Mouse (Mus musculus): Measurements from ENCODE around the gene S100pbp. TPM values are rescaled to one million over a fixed set of nuclear protein-coding genes. Genes with fewer than 3 reads are reported as not detected.
"Not testable (repeated sequence)": the region's sequence is repeated elsewhere in the genome, so short reads cannot be mapped to it uniquely, and the experiment has no call there.

S100pbp gene
- polyA plus RNA-seq, 1 experiment from 2014 or later = 24.3 TPM

DNA sequence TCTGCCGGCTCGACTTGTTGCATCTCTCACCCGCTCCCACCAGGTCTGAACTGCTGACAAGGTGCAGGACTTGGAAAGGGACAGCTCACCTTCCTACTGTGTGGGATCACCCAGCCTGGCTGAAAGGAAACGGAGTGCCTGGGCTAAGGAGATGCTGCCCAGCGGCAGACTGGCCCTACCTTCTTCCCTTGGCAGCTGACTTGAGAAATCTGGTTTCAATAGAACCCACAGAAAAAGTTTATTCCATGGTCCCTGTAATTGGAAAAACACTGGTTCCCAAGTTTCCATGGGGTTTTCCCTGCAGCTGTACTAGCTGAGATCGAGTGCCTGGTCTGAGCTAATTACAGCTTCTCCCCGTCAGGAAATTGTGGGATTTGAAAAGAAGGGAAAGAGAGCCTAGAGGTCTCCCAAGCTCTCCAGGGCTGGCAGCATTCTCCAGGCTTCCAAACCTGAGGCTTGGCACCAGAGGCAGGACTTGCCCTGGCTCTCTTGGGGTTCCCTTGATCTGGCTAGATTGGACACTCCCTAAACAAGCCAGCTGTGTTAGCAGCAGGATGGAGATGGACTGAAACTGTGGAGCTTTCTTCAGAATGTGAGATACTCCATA, 29.1 kb upstream of the S100pbp start:
- peaks cover 14% of the 10 kb centered on the region for H3K4me1 ChIP-seq
- no peak for ATAC-seq (replicated peaks; ENCODE audit: low FRiP score)
- H3K4me2 ChIP-seq = no peak overlapping the region
- no peak overlapping the region for H3K27ac ChIP-seq
- H3K36me3 ChIP-seq = peaks cover 99% of the 10 kb centered on the region
- H3K9me3 ChIP-seq (replicated peaks) = no peaks in the 10 kb centered on the region
- H3K4me3 ChIP-seq (replicated peaks) = no peak overlapping the region
- 76% methylated on average over 7 of the region's 7 CpGs for WGBS
- no peaks in the 10 kb centered on the region for H3K27me3 ChIP-seq
- no peak overlapping the region for H3K9ac ChIP-seq

DNA sequence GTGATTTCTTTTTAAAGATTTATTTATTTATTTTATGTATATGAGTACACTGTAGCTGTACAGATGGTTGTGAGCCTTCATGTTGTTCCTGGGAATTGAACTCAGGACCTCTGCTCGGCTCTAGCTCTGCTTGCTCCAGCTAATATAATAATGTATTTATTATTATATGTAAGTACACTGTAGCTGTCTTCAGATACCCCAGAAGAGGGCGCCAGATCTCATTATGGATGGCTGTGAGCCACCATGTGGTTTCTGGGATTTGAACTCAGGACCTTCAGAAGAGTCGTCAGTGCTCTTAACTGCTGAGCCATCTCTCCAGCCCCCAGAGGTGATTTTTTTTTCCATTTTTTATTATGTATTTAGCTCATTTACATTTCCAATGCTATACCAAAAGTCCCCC, 23.0 kb upstream of the S100pbp start:
- not testable (repeated sequence) for H3K27ac ChIP-seq; H3K4me2 ChIP-seq; ATAC-seq (replicated peaks; ENCODE audit: low FRiP score); H3K4me3 ChIP-seq (replicated peaks); H3K27me3 ChIP-seq; H3K9ac ChIP-seq; H3K4me1 ChIP-seq; H3K9me3 ChIP-seq (replicated peaks)
- peaks cover 95% of the 10 kb centered on the region for H3K36me3 ChIP-seq
- 72% methylated on average over 3 of the region's 3 CpGs for WGBS

DNA sequence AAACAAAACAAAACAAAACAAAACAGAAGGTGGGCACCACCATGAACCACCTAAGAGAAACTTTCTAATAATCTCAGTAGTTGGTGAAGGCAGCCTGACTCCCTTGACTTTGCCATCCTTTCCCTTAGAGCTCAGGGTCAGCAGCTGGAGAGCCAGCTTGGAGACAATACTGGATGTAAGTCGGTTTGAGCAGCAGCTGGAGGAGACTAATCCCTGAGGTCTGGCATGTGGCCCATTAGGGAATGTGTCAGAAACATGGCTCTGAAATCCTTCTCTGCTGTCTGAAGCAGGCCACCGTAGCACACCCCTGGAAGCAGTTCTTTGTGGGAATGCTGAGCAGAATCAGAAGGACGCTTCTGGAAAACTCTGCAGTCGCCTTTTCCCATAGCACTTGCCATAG, 21.9 kb upstream of the S100pbp start:
- H3K27me3 ChIP-seq = no peaks in the 10 kb centered on the region
- H3K9ac ChIP-seq = no peak overlapping the region
- H3K4me2 ChIP-seq = no peak overlapping the region
- no peaks in the 10 kb centered on the region for H3K9me3 ChIP-seq (replicated peaks)
- H3K4me1 ChIP-seq = no peaks in the 10 kb centered on the region
- ATAC-seq (replicated peaks; ENCODE audit: low FRiP score) = no peak
- H3K36me3 ChIP-seq = peaks cover 95% of the 10 kb centered on the region
- WGBS = 86% methylated on average over 4 of the region's 4 CpGs
- no peak overlapping the region for H3K4me3 ChIP-seq (replicated peaks)
- H3K27ac ChIP-seq = no peak overlapping the region

DNA sequence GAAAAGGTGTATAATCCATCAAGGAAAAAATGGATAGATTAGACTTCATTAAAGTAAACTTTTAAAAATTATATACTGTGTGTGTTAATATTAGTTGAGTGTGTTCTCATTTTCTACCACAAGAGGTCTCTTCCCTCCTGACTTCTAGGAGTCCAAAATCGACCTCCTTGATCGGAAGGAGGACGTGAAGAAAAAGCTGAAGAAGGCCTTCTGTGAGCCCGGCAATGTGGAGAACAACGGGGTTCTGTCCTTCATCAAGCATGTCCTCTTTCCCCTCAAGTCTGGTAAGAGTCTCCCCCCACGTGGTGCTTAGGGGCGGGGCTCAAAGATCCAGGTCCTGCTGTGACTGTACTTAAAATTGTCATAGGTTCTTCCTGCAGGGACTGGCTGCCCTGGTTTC, 20.0 kb upstream of the S100pbp start:
- Histone ChIP-seq H3K36me3 (peaks cover 95% of the 10 kb centered on the region), H3K27me3 (no peaks in the 10 kb centered on the region), H3K27ac (no peak overlapping the region), H3K9me3 (replicated peaks) (no peaks in the 10 kb centered on the region), H3K4me3 (replicated peaks) (no peak overlapping the region), H3K9ac (no peak overlapping the region), H3K4me1 (no peaks in the 10 kb centered on the region), H3K4me2 (no peak overlapping the region)
- no peak for ATAC-seq (replicated peaks; ENCODE audit: low FRiP score)
- WGBS = 57% methylated on average over 7 of the region's 7 CpGs

DNA sequence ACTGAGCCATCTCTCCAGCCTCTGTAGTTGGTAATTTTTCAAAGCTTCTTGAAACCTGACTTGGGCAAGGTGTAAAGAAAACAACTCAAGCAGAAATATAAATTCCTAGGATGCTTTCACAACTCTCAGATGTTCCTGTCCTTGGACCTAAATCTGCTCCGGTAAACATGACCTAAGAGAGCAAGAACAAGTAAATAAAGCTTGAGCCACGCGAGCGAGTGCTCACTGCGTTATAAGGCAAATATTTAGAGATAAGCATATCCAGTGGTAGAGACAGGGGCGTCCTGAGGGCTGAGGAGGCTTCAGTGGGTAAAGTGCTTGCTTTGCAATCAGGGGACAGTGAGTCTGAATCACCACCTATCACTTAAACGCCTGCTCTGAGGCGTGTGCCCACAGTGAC, 17.3 kb upstream of the S100pbp start:
- 87% methylated on average over 8 of the region's 8 CpGs for WGBS
- ATAC-seq (replicated peaks; ENCODE audit: low FRiP score) = no peak
- Histone ChIP-seq H3K9ac (no peak overlapping the region), H3K9me3 (replicated peaks) (no peaks in the 10 kb centered on the region), H3K4me3 (replicated peaks) (no peak overlapping the region), H3K27me3 (no peaks in the 10 kb centered on the region), H3K27ac (no peak overlapping the region), H3K36me3 (peaks cover 95% of the 10 kb centered on the region), H3K4me1 (no peaks in the 10 kb centered on the region), H3K4me2 (no peak overlapping the region)

DNA sequence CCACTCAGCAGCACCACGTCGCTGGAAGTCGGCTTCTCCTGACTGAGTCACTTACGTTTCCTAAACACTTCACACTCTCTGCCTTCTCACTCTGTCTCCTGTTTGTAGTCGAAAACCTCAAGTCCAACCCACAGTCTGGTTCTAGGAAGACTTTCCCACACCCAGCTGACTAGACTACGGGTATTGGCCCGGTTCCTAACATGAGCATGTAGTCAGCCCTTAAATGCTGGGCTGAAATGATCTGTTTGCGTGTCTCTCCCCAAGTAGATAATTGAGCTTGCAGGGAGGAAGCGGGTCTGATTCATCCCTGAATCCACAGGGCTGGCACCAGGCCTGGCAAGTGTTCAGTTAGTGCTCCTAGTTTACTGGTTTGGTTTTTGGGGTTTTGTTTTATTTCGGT, 15.1 kb upstream of the S100pbp start:
- no peak overlapping the region for H3K4me2 ChIP-seq
- 92% methylated on average over 10 of the region's 10 CpGs for WGBS
- H3K4me3 ChIP-seq (replicated peaks) = no peak overlapping the region
- no peak overlapping the region for H3K27ac ChIP-seq
- no peak overlapping the region for H3K9ac ChIP-seq
- H3K4me1 ChIP-seq = no peaks in the 10 kb centered on the region
- H3K36me3 ChIP-seq = peaks cover 95% of the 10 kb centered on the region
- no peaks in the 10 kb centered on the region for H3K9me3 ChIP-seq (replicated peaks)
- H3K27me3 ChIP-seq = no peaks in the 10 kb centered on the region
- ATAC-seq (replicated peaks; ENCODE audit: low FRiP score) = no peak

DNA sequence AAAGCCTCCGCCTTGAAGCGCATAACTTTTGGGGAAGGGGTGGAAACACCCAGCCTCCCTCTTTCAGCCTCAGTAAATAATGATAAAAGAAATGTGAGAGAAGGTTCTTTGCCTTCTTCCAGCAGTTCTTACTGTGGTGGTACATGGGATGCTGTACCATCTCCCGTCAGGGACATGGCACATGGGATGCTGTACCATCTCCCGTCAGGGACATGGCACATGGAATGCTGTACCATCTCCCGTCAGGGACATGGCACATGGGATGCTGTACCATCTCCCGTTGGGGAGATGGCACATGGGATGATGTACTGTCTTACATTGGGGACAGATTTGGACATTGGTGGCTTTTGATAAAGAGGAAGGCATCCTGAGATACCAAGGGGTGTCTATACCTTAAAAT, 8.0 kb upstream of the S100pbp start:
- no peak overlapping the region for H3K4me2 ChIP-seq
- no peak overlapping the region for H3K9ac ChIP-seq
- ATAC-seq (replicated peaks; ENCODE audit: low FRiP score) = no peak
- WGBS = 87% methylated on average over 6 of the region's 6 CpGs
- H3K9me3 ChIP-seq (replicated peaks) = no peaks in the 10 kb centered on the region
- H3K4me3 ChIP-seq (replicated peaks) = no peak overlapping the region
- H3K27me3 ChIP-seq = no peaks in the 10 kb centered on the region
- H3K36me3 ChIP-seq = peaks cover 78% of the 10 kb centered on the region
- peaks cover 11% of the 10 kb centered on the region; the same call in 1 of the 2 replicates for H3K4me1 ChIP-seq
- H3K27ac ChIP-seq = no peak overlapping the region

DNA sequence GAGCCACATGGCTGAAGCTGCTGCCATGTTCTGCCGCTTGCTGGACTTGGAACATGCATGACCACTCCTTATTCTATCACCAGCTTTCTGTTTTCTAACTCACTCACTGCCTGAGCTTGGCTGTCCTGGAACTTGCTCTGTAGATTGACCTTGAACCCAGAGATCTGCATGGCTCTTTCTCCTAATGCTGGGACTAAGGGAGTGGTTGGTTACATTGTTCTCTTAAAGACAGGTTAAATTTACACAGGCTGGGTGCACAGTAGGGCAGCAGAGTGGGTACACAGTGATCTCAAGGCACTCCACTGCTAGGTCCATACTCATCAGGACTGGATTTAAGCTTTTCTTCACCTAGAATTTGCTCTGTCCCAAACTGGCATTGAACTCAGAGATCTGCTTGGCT, 4.8 kb upstream of the S100pbp start:
- ATAC-seq (replicated peaks; ENCODE audit: low FRiP score) = no peak
- H3K36me3 ChIP-seq = peaks cover 53% of the 10 kb centered on the region
- no peak overlapping the region for H3K4me2 ChIP-seq
- H3K9ac ChIP-seq = no peak overlapping the region
- no peaks in the 10 kb centered on the region for H3K27me3 ChIP-seq
- H3K27ac ChIP-seq = no peak overlapping the region
- no peak overlapping the region for H3K4me3 ChIP-seq (replicated peaks)
- no peaks in the 10 kb centered on the region for H3K9me3 ChIP-seq (replicated peaks)
- H3K4me1 ChIP-seq = peaks cover 31% of the 10 kb centered on the region
- 90% methylated on average over 1 of the region's 1 CpGs for WGBS

DNA sequence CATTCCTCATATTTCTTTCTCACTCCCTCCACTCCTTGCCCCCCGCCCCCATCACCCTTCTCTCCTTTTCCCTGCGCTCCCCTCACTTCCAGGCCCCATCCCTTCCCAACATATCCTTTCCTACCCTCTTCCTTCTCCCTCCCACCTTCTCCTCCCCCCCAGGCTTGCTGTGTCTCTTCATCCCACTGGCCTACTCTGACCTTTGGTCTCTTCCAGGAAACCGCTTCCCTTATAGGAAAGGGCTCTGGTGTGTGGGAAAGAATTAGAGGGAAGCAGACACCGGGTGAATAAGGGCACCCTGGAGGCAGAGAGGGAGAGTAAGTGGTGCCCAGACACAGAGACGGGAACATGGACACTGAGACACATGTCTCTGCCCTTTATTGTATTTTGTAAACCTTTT, 2.2 kb upstream of the S100pbp start:
- Histone ChIP-seq H3K4me3 (replicated peaks) (peak overlapping the region; percentile 94; the same call in 1 of the 2 replicates), H3K4me2 (peak overlapping the region; percentile 74)

DNA sequence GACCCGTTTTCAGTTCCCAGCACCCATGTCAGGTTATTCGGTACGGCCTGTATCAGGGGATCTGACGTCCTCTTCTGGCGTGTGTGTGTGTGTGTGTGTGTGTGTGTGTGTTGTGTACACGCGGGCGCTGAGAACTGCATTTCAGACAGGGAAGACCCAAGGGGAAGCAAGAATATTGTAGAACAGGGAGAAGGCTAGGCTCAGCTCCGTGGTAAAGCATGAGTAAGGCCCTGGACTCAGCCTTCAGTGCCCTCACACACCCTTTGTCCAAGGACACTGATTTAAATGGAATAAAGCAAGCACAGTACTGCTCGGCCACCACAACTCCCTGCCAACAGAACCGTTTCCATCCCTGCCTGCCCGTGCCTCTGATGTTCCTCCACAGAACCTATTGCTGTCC, 1.0 kb upstream of the S100pbp start:
- WGBS = 2% methylated on average over 12 of the region's 12 CpGs
- H3K9me3 ChIP-seq (replicated peaks) = no peaks in the 10 kb centered on the region
- no peaks in the 10 kb centered on the region for H3K27me3 ChIP-seq
- H3K4me1 ChIP-seq = peaks cover 36% of the 10 kb centered on the region
- peak overlapping the region; percentile 93 for H3K27ac ChIP-seq
- H3K9ac ChIP-seq = peak overlapping the region; percentile 80
- no peak for ATAC-seq (replicated peaks; ENCODE audit: low FRiP score)
- H3K36me3 ChIP-seq = peaks cover 21% of the 10 kb centered on the region
- peak overlapping the region; percentile 94 for H3K4me3 ChIP-seq (replicated peaks)
- peak overlapping the region; percentile 74 for H3K4me2 ChIP-seq

More for the DNA sequence above, 2.2 kb upstream of the S100pbp start:
- Histone ChIP-seq H3K4me1 (peaks cover 44% of the 10 kb centered on the region), H3K9ac (no peak overlapping the region), H3K27ac (no peak overlapping the region), H3K9me3 (replicated peaks) (no peaks in the 10 kb centered on the region), H3K36me3 (peaks cover 31% of the 10 kb centered on the region), H3K27me3 (no peaks in the 10 kb centered on the region)
- WGBS = 64% methylated on average over 5 of the region's 5 CpGs
- no peak for ATAC-seq (replicated peaks; ENCODE audit: low FRiP score)

DNA sequence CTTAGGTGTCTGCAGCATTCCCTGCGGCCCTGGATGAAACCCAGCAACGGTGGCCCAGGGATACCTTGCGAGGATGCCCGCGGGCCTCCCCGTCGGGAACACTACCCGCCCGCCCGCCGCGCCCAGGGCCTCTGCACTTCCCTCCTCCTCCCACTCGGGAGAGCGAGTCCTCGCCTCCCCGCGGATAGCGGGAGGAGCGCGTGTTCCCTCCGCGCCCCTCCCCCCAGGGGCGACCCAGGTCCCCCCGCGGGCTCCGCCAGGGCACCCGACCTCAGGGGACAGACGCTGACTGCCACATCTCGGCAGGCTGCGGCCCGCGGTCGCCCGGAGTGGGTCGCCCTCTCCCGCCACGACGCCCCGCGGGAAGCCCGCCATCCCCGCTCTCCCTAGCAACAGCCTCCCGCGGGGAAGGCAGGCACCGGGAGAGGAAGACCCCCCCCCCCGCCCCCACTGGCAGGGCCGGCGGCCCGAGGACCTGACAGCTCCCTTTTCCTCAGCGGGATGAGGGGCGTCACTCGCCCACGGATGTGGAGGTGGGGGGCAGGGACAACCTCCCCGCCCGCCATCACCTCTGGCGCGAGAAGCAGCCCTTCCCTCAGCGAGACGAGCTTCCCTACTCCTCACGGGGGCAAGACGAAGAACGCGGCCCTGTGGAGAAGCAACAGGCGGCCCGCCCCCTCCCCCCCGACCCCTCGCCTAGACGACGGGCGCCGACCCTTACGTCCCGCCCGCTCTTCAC, 555 bp downstream of the S100pbp start:
- 0% methylated on average over 59 of the region's 74 CpGs for WGBS
- Histone ChIP-seq H3K4me1 (peaks cover 41% of the 10 kb centered on the region), H3K4me2 (peak overlapping the region; percentile 64), H3K36me3 (peaks cover 13% of the 10 kb centered on the region), H3K9me3 (replicated peaks) (no peaks in the 10 kb centered on the region), H3K4me3 (replicated peaks) (peak overlapping the region; percentile 94), H3K27ac (peak overlapping the region; percentile 96), H3K27me3 (no peaks in the 10 kb centered on the region), H3K9ac (peak overlapping the region; percentile 80)
- ATAC-seq (replicated peaks; ENCODE audit: low FRiP score) = peak; percentile 83

DNA sequence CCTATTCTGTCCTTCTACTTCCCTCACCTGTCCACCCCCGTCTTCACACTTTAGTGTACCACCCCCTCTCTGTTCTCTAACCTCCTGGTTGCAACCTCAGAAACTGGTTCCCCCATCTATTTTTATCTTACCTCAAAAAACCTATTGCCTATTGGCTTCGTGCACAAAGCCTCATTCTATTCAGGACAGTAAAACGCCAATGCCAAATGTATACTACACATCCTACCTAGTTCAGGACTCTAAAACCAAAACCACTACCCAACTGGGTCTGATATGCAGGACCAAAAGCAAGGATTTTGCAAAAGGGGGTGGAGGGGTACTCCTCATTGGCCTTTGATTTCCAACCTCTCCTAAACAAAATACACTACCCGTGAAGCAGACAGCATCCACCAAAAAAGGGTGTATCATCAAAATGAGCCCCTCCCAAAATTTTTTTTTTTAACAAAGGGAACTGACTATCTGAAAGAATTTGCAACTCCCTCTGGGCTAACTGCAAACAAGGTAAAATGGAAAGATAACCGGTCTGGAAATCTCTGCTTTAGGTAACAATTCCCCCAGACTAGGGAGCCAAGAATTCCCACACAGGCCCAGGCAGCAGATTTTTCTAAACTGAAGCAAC, 1.4 kb downstream of the S100pbp start:
- H3K27ac ChIP-seq = peak overlapping the region; percentile 96; the same call in 1 of the 2 replicates
- peak overlapping the region; percentile 80 for H3K9ac ChIP-seq
- 32% methylated on average over 5 of the region's 5 CpGs for WGBS
- H3K27me3 ChIP-seq = no peaks in the 10 kb centered on the region
- ATAC-seq (replicated peaks; ENCODE audit: low FRiP score) = no peak
- H3K9me3 ChIP-seq (replicated peaks) = no peaks in the 10 kb centered on the region
- peaks cover 10% of the 10 kb centered on the region for H3K36me3 ChIP-seq
- peak overlapping the region; percentile 64 for H3K4me2 ChIP-seq
- peaks cover 41% of the 10 kb centered on the region for H3K4me1 ChIP-seq
- H3K4me3 ChIP-seq (replicated peaks) = peak overlapping the region; percentile 94

Data from kidney, embryonic 15.5 days (tissue).